Mouse (Mus musculus) C2C12 (cell line): Measurements from ENCODE around the gene Wnk1.

Source experiments
- CEBPB ChIP-seq: IDR thresholded peaks from one replicate; pipeline ENCODE4 v1.6.1; 2011; ENCODE audit warnings: low read depth, mild to moderate bottlenecking, control low read depth, moderate library complexity
- CTCF ChIP-seq: IDR thresholded peaks from one replicate; pipeline ENCODE4 v1.5.1; 2011; ENCODE audit not compliant: control insufficient read depth, insufficient read depth, insufficient read length
- MYOD1 ChIP-seq: IDR thresholded peaks from one replicate; pipeline ENCODE4 v1.6.1; 2011; ENCODE audit warnings: low read depth; ENCODE audit not compliant: control insufficient read depth, insufficient read length
- MYOG ChIP-seq: IDR thresholded peaks from one replicate; pipeline ENCODE4 v1.6.1; 2011; ENCODE audit not compliant: control insufficient read depth, insufficient read length; ENCODE audit errors: extremely low read depth
- USF1 ChIP-seq: IDR thresholded peaks from one replicate; pipeline ENCODE4 v1.6.1; 2011; ENCODE audit warnings: low read depth, mild to moderate bottlenecking, control low read depth, moderate library complexity

DNA sequence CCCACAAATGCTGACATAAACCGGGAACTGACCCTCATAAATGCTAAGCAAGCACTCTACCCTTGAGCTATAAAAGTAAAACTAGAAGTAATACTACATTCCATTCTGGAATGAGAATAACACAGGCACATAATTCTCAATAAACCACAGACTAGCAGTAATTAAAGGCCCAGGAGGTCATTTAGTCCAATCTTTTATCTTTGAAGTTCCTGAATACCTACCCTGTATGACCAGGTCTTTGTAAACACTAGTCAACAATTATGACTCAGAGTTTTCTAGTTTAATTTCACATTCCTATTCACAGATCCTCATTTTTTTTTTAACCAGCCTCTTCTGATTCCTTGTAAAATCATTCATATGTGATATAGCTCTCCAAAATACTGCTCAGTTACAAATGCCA, 14.7 kb downstream of the Wnk1 start:
- TF ChIP-seq MYOG (no peak), USF1 (no peak), CTCF (no peak), MYOD1 (no peak), CEBPB (no peak)
